Mouse (Mus musculus) cerebral cortex, adult 2 months (tissue): ENCODE measurements around the gene Ndc80.

ENCODE experiments used
- WGBS: fragments of 180-500 bp; shearing (Covaris S2); methylation state at CpG from one replicate; pipeline ENCODE4 v1.1.7; 2018; 5-methylcytosine and 5-hydroxymethylcytosine counted together

Gene Ndc80

DNA sequence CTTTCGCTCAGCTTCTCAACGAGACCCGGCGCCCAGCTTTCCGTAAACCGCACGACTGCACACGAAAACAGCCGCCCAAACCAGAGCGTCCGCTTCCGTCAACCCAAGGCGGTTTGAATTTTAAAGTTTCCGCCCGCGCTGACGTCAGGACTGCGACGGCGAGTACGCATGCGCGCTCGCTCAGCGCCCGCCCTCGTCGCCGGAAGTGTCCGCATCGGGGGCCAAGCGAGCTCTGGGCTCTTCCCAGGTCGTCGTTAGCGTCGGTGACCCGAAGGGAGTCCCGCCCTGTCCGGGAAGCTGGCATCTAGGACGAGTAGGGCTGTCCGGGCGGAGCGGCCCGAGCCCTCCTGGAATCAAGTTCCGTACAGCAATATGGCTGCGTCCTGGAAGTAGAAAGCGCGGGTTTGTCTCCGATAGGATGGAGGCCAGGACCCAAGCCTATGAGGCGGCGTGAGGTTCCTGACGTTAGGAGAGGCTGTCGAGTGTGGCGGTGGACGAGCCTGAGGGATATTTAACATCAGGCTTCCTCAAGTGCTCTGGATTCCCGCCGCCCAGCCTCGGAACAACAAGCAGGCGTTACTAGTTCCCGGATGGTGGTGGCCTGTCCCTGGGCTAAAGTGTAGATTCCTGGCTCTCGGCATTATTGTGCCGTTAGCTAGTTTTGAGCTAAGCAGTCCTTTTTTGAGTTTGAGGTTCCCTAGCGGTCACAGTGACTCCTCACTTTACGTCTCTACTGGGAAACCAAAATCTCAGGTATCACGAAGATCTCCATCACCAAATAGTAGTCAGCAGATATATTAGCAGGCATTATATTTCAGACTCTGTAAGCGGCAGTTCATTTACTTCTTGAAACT, at the start of gene Ndc80:
TSS of gene Ndc80 (minus strand) at position 147 of the 854 bp plus-strand sequence.
- WGBS, result under 1% methylated on average over 66 of the region's 66 CpGs

DNA sequence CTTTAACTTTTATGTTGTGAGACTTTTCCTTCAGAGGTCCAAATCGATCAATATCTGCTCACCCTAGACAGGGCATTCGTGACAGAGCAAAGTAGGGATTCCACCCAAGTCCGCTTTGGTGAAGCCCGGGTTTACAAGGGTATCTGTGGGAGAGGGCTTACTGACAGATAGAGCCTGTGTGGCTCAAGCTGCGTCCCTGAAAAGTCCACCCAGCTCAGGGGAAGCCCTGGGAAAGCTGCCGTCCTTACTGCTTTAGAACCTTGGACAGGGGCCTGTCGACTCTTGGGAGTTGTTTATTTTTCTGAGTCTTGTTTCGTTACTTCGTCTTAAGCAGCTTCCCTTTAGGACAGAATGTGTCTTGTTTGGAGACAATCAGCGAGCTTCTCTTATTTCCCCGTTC, 26.2 kb upstream of the Ndc80 start:
- 22% methylated on average over 11 of the region's 11 CpGs for WGBS

DNA sequence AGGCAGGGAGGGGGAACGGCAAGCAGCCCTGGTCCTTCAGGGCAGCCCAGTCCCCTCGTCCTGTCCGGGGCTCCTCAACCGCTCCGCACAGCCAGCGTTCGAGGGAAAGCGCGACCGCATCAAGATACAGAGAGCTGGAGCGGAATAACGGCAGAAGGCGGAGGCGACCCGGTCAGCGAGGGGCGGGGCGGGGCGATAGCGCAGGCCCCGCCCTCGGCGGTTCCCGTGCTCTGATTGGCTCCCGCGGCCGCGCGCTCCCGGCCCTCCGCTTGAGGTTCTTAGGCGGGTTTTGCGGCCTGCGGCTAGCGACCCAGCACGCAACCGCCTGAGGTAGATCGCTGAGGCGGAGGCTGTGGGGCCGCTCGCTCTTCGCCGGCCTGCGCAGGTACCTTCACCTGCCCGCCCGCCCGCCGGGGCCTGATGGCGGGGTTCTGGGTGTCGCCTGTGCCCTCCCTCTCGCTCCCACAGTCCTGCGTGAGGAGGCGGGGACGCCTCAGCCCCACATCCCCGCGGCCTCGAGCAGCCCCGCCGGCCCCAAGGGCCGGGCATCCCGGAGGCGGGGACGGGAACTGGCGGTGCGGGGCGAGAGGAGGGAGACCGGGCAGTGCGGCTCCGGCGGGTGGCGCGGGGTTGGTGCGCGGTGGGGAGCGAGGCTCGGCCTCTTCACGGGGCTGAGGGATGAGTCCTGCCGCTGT, 25.2 kb upstream of the Ndc80 start, which contains the start of gene Spdya:
TSS of gene Spdya (plus strand) at position 305 of the 695 bp plus-strand sequence.
- under 1% methylated on average over 78 of the region's 78 CpGs for WGBS

DNA sequence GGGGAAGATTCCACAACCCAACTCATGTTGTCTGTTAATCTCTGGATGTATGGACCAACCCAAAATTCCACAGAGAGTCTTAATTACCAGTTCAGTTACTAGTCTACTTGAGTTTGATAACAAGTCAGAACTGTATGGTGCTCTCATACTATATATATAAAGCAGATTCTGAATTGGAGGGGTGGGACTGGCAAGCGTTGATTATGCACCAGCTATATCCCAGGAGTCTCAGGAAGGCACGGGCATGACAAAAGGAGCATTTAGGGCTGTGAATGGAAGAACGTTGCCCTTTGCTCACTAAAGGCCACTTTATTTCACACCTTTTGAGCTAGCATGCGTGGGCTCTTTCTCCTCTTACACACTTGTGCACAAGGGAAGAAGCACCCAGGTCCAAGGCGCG, 24.7 kb upstream of the Ndc80 start:
- 4% methylated on average over 6 of the region's 6 CpGs for WGBS

DNA sequence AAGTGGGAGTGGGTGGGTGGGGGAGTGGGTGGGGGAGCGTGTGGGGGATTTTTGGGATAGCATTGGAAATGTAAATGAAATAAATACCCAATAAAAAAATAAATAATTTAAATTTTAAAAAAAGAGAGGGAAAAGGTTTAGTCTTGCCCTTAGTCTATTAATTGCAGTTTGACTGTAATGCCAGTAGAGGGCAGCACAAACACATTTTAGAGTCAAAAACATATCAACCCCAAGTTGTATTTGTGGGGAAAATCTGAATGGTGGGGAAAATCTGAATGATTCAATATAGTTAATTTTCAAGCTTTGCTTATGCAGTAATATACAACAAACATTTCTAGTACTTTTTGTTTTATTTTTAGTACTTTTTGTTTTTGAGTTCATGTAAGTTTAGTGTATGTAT, 21.9 kb upstream of the Ndc80 start:
- WGBS, result 8% methylated on average over 1 of the region's 1 CpGs

DNA sequence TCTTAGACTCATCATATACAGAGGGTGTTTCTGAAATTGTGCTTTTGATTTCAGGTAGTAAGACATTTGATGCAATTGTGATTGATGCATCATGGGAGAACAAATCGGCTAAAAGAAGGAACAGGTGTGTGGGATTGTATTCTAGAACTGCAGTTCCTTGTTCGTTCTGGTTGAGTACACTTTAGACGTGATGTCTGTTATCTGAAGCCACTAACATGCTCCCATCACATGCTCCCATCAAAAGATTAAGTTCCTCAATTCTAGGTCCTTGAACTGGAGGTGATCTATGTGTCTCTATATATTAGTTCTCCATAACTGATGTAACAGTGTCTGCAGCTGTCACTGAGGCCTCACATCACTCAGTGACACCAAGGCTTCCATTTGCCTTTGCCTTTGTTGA, 10.5 kb upstream of the Ndc80 start:
- WGBS, result 95% methylated on average over 3 of the region's 3 CpGs

DNA sequence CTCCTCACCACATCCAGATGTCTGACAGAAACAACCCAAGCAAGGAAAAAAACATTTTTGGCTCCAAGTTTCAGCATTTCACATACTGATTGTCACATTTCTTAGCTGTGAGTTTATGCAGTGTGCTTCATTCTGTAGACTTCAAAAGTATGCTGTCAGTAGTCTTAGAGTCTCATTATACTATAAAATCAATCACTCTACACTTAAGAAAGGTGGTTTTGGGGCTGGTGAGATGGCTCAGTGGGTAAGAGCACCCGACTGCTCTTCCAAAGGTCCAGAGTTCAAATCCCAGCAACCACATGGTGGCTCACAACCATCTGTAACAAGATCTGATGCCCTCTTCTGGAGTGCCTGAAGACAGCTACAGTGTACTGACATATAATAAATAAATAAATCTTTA, 8.9 kb upstream of the Ndc80 start:
- 80% methylated on average over 1 of the region's 1 CpGs for WGBS

DNA sequence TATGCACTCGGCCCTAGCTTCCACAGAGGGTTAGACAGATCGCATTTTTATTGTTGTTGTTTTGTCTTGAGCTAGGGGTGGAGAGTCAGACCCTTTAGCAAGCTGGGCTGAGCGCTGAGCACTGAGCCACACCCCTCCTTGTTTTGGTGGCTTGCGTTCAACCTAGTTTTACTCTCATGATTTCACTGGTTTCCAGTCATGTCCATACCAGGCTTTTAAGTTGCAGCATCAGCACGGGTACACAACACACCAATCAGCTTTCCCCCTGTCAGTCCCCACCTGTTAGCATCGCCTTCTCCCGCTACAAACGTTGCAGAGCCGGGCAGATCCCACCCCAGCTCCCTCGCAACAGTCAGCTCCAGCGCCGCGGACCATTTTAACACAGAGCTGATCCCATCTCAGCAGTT, 352 bp downstream of the Ndc80 start:
- under 1% methylated on average over 13 of the region's 13 CpGs for WGBS

DNA sequence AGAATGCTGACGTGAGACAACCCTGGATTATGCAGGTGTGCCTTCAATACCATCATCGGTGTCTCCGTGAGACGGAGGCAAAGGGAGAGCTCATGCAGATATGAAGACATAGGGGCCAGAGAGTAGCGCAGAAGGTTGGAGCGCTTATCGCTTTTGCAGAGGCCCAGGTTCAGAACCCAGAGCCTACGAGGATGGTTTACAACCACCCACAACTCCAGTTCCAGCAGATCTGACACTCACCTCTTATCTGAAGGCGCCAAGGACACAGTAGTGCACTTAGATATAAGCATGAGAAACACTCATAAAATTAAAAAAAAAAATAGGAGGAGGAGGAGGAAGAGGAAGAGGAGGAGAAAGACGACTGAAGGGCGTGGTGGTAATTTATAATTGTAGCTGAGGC, 16.4 kb downstream of the Ndc80 start:
- WGBS, result 98% methylated on average over 11 of the region's 11 CpGs

DNA sequence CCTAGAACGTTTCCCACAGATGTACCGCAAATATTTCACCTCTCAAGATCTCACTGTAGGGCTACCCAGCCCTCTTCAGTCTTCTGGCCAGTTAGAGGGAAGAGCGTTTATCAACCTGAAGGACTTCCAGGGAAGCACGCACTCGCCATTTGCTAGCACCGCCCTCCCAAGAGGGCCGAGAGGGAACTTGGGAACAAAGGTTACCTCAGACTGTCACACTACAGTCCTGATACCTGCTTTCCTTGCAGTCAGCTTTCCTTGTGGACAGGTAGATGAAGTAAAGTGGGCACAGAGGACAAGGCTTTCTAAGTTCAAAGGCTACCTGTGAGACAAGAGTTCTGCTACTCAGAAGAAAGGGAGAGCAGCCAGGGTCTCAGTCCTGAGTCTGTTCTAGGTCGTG, 19.8 kb downstream of the Ndc80 start:
- 92% methylated on average over 8 of the region's 8 CpGs for WGBS

DNA sequence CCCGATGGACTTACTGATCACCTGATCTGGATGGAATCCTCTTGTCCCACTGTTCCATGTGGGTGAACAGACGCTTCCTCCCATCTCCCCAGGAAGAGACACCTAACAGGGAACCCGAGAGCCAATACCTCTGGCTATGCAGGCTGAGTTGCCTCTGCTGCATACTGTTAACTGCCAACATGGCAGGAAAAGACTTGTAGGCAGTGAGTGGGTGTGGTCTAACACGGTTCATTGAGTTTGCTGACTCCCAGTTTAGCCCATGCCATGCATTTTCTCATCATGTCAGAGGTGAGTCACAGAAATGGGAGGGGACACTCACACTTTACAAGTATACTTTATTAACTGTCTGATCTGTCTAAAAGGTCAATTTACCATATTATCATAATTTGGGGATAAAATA, 30.9 kb downstream of the Ndc80 start:
- WGBS, result 83% methylated on average over 4 of the region's 4 CpGs

DNA sequence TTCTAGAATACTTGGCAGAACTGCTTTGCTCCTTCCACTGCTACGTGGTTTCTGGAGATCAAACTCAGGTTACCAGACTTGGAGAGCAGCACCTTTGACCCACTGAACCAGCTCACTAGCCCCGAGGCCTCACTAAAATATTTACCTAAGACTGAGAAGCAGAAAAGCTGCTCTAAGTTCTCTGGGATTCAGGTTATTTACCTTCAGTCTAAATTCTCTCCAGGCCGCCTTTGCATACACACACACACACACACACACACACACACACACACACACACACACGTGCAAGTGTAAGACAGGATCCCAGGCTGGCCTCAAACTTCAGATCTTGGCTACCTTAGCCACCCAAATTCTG, 35.3 kb downstream of the Ndc80 start:
- WGBS, result 82% methylated on average over 4 of the region's 4 CpGs

DNA sequence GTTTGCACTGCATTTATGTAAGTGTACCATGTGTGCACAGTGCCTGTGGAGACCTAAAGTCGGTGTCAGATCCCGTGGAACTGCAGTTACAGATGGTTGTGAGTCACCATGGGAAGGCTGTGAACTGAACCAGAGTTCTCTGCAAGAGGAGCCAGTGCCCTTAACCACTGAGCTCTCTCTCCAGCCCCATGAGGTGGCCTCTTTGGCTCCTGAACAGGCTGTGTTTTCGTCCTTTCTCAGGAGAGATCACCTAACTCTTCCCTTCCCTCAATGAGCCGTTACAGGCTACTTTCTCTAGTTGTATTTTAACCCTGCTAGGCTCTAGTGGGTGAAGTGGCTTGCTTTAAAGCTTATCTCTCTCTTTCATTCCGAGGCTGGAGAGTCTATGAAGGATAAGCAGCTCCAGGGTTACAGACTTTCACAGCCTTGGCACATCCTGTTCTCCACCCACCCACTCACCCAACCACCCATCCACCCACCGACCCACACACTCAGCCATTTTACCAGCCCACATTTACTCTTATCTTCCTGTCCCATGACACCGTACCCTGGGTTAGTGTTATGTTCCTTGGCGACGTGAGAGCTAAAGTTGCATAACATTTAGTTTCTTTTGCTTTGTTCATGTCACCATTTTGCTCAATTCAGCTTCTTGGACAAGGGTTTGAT, 35.9 kb downstream of the Ndc80 start:
- 76% methylated on average over 9 of the region's 9 CpGs for WGBS

DNA sequence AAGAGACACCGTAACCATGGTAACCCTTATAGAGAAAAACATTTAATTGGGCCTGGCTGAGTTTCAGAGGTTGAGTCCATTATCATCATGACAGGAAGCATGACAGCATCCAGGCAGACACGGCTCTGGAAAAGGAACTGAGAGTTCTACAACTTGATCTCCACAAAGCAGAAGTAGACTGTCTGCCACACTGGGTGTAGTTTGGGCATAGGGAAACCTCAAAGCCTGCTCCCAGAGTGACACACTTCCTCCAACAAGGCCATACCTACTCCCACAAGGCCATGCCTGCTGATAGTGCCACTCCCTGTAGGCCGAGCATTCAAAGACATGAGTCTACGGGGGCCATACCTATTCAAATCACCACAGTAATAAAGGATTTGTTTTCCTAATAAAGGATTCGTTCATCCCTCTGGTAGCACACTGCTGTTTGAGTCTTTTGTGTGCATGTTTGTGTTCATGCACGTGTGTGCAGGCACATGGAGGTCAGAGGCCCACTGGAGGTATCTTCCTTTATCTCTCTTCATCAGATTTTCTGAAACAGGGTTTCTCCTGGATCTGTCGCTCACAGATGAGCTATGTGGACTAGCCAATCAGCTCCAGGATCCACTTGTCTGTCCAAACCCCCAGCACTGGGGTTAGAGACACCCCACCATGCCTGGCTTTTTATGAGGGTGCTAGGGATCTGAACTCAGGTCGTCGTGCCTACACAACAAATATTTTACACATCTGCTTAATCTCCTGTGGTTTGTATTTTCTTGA, 36.8 kb downstream of the Ndc80 start:
- 83% methylated on average over 9 of the region's 9 CpGs for WGBS

DNA sequence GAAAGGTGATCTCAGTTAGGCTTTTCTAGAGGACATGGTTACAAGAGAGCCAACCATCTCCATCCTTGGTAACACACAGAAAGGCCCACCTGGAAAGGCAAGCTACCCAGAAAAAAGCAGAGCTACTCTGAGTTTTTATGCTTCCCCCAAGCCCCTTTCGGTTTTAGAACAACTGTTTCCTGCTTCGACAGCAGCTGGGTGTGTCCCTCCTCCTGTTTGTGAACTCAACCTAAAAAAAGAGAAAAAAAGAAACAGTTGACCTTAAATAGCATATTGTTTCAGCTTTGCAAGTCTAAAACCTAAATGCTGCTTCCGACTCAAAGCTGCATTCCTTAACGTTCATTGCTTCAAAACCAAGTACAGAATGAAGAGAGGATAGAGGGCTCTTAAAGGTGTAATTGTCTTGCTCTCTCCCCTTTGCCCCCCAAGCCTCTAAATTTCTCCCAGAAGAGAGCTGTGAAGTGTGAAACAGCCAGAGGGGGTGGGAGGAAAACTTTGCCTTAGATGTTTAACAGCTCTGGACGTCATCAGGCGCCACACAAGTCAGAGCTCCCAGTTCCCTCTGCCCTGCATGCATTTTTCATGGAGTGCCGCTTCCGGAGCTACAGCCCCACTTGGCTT, 40.3 kb downstream of the Ndc80 start:
- WGBS, result 36% methylated on average over 8 of the region's 8 CpGs

DNA sequence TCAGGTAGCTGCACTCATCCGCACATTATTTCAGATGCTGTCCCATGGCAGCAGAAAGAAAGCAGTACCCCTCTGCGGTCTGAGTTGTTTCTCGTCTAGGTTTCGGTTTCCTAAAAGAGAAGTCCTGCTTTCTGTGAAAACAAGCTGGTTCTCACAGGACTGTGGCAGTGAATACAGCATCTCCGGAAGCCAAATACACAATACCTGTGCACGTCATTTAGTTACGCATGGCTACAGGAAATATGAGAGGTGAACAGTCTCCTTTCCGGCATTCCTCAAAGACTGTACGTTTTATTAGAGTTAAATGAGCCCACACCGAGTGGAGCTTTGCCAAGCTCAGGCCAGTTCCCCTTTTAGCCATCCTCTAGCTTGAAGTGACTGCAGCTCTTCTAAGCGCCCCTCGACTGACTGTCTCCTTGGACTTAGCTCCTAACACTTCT, 40.8 kb downstream of the Ndc80 start:
- WGBS, result 48% methylated on average over 12 of the region's 12 CpGs

DNA sequence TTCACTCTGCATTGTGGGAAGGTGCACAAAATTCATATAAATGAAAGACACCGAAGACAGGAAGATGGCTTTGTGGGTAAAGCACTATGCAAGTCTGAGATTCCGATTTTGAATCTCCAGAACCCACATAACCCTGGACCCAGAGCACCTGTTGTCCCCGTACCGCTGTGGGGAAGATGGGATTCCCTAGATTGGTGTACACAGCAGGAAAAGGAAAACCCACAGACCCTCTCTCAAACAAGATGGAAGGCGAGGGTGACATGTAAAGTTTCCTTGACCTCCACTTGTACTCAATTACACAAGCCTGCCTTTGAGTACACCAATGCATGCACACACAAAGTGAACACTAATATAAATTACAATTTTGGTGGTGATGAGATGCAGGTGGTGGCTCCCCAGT, 41.9 kb downstream of the Ndc80 start:
- 96% methylated on average over 5 of the region's 5 CpGs for WGBS

DNA sequence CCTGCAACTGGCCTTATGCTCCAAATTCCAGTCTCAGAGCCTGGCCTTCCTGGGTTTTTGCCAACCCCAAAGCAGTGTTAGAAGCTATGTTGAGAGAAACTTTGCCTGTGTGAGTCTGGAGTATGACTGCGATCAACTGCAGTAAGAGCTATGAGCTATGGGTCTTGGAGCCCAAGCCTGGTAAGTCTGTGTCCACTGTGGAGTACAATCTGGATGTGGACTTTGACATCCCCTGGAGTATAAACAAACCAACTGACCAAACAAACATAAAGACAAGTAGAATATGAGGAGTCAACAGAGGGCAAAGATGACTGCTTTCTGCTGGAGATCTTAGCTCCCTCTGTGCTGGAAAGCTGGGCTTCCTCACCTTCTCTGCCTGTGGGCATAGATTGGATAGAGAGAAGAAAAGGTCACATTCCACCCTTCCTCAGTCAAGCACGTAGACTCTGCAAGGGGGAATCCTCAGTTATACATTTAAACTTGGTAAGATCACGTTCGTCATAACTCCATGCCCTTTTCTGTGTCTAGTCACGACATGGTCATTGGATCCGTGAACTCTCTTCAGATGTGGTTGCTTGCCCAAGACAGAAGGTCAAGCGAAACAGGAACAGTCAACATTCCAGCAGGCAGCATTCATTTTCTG, 43.1 kb downstream of the Ndc80 start:
- WGBS, result 85% methylated on average over 7 of the region's 7 CpGs

DNA sequence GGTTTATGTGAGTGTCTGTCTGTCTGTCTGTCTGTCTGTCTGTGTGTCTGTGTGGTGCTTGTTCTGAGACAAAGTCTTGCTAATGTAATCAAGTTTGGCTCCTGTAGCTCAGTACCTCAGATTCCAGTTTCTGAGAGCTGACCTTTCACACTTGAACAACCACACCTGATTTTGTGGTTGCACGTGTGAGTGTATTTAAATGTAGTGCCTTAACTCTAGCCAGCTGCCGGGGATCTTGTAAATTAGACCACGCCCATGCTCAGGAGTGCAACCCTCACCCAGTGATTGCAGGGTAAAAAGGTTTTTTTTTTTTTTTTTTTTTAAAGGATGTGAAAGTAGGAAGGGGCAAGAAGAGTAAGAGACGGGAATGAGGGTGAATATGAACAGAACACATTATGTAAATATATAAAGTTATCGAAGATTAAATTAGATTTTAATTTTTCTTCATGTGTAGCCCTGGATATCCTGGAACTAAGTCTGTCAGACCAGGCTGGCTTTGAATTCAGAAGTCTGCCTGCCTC, 47.2 kb downstream of the Ndc80 start:
- 76% methylated on average over 5 of the region's 5 CpGs for WGBS

DNA sequence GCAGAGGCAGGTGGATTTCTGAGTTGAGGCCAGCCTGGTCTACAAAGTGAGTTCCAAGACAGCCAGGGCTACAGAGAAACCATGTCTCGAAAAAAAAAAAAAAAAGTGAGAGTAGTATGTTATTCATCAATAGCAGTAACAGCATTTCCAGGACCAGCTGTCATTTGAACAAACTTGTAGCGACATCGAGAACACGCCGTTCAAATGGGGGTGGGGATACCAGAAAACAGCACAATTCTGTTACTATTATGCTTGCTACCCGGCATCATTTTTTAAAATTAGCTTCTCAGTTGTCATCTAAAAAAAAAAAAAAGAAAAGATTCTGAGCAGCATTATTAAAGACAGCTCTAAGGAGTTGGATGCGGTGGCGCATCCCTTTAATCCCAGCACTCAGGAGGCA, 49.2 kb downstream of the Ndc80 start:
- WGBS, result 91% methylated on average over 8 of the region's 8 CpGs
